Mouse (Mus musculus) erythroblast, adult 5-6 weeks (primary cell): ENCODE data around the gene Cntnap4. TPM values are rescaled to one million over a fixed set of nuclear protein-coding genes. Genes with fewer than 3 reads are reported as not detected.
"Not testable (repeated sequence)": the region's sequence is repeated elsewhere in the genome, so short reads cannot be mapped to it uniquely, and the experiment has no call there.

ENCODE experiments used
- ATAC-seq: replicated peaks from 2 replicates; pipeline ENCODE4 v1.8.0; 2016; ENCODE audit warnings: moderate number of reproducible peaks, mild to moderate bottlenecking, moderate TSS enrichment, inconsistent platforms; ENCODE audit not compliant: poor library complexity, low FRiP score, severe bottlenecking
- total RNA-seq, 2 experiments: library from RNA; stranded (forward) in 1 of 2; stranded (reverse) in 1 of 2; fragments of 150-400 nt in 1 of 2; fragments of 200-764, 138-1000 nt in 1 of 2; gene quantifications; 2 replicates each; pipeline versions ENCODE4 v1.2.3 to v1.2.4; 2015 to 2017; ENCODE audit warnings: low replicate concordance in 2 of 2

Gene Cntnap4
- total RNA-seq, 2 experiments from 2014 or later: not detected

DNA sequence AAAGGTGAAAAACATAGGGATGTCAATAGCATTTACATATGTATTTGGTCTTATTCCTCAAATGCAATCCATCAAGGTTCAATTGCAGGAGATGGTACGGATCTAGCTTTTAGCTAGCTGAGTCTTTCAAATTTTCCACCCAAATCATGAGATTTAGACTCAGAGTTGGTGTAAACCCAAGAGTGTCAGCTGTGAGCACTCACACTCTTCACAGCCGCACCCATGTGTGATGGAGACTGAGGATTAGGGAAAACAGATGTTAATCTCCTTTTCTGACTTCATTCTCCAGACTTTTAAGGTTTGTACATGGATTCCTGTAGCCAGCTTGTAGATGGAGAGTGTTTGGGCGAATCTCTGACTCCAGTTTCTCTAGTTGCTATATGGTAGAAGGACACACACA lies 147.1 kb downstream of the Cntnap4 start:
- no peak for ATAC-seq

DNA sequence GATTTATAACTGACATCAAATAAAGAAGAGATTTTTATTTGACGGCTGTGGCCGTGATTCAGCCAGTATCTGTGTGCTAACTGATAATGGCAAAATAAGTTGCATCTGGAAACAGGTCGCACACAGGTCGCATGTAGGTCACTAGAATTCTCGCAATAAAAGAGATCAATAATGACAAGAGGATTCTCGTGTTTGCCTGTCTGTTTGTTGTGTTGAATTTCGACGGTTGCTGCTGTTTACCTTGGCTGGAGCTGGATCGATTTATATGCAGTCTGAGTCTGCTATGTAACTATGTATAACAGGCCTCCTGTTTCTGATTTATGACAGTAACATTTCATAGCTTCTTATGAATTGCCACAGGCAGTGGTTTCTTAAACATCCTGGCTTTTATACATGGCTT lies 155.1 kb downstream of the Cntnap4 start:
- no peak for ATAC-seq

DNA sequence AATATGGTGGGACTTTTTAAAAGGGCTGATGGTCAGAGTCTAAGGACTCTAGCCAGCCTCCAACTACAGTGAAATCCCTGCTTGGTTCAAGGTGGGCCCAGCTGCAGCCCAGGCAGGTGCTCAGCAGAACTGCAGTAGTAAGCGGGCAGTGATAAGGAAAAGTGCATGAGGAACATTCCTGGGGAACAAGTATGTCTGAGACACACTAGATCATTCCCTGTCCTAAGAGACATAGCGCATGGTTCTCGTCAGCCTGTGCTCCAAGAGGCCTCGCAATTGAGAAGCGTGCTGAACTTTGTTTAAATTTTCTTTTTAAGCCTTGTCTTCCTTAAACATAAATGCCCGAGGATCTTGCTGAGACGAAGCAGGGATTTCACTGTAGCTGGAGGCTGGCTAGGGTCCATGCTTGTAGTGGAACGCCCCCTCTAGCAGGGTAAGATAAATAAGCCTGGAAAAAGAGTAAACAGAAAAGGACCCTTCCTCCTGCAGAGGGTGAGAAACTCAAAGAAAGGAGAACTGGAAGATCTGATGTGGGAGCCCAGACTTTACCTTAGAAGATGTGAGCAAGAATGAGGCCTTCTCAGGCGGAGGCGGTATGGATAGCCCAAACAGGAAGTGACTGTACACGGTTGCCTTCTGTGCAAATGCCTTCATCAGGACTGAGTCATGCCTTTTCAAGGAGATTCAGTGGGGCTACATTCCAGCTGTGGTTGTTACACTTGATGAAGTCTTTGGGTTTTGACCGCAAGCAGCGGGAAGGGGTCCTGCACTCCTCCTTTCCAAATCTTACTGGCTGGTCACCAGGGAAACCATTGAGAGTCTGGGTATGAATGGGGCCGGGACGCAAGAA lies 161.0 kb downstream of the Cntnap4 start:
- no peak for ATAC-seq

DNA sequence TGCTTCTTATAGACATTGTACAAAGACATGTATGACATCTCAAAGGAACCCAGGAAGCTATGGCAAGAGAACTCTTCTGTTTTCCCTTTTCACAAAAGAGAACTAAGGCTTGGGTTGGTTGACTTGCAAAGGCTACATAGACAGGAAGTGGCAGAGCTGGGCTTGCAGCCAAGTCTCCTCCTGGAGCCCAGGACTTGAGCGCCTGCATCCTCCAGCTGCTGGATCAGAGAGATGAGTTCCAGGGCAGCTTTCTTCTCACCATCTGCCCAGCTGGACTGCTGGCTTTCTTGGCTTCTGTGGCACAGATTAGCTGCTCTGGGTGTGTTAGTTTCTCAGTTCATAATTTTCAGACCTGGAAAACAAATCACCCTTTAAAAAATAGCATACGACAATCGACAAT lies 165.7 kb downstream of the Cntnap4 start:
- no peak for ATAC-seq

DNA sequence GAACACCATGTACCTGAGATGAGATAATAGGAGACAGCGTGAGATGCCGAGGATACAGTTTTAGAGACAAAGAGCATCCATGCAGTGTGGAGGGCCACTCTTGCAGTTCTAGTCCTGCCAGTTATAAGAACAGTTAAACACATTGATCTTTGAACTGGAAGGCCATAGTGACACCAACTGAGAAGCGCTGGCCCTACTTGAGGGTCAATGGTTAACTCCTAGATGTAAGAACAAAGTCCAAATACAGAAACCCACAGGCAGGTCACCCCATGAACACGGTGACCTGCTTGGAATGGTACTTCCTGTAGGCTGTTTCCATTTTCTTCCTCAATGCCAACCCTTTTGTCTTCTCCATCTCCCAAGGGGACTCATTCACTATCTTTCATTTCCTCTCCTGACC lies 173.5 kb downstream of the Cntnap4 start:
- no peak for ATAC-seq

DNA sequence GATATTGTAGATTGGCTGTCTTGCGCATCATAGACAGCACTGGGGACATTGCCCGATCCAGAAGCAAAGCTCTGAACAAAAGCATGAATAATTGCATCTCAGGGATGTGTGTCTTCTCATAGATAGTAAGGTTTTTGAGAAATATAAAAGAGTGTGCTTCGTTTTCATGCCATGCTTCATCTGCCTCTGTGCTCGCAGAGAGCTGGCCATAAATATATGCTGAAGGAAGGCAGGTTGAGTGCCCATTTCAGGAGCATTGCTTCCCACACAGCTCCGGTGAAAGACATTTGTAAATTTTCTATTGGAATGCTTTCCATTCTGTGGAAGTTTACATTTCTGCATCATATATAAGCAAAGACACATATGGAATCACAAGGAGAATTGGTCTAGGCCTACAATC lies 177.5 kb downstream of the Cntnap4 start:
- ATAC-seq: no peak

DNA sequence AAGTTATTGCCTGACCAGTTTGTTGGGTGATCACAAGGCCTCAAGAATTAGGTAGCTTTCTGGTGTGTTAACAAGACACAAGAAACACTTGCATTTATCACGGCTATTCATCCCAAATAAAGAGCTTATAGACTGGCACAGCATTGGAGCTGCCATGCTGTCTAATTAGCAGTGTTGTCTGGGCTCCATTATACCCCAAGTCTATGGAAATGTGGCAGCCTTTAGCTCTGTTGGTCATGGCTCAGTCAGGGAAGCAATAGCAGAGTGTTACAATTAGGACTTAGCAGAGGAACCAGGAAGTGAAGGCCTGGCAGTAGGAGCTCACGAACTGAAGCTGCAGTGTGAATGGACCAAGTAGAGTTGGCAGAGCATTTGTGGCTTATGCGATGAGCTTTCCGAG lies 185.3 kb downstream of the Cntnap4 start:
- no peak for ATAC-seq

DNA sequence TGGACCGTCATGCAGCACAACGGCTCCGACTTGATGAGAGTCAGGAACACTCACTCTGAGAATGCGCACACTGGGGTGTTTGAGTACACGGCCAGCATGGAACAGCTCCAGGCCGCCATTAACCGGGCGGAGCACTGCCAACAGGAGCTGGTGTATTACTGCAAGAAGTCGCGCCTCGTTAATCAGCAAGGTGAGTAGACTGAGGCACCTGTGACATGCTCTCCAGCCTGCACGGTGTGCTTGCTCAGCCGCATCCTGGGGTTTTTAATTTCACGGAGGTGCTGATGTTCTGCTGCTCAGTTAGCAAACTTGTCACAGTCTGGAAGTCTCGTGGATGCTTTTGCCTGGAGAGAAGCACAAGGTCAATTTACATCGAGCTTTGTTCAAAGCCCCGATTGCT lies 233.2 kb downstream of the Cntnap4 start:
- ATAC-seq: no peak

DNA sequence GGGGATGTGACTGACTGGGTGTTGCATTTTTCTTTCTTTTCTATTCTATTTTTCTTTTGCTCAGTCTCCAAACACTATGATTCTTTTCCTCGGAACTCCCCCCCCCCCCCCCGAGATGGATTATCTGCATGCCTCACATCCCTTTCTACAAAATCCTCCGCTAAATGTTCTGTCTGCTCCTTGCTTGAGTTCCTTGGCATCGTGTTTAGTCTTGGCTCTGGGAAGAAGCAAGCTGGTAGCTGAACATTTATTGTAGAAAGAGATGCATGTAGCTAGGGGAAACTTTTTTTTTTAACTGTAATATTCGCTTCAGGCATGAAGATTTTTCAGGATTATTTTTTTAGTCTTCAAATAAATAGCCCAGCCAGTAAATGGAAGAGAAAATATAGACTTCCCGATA lies 239.5 kb downstream of the Cntnap4 start:
- ATAC-seq: no peak

DNA sequence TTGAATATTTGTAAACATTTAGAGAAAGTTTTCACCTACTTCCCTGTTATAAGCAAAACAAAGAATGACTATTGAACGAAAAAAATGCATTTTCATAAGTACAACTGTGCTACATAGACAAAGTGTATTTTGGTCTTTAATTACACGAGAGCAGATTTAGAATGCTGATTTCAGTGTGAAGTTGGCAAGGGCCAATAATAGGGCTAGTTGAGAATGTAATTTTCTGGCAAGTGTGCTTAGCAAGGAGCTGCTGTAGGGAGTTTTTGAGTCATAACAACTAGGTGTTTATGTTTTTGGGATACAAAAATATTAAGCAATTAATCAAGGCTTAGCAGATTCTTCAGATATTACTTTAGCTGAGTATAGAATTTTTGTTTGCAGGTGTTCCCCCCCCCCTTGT lies 271.2 kb downstream of the Cntnap4 start:
- ATAC-seq: no peak

DNA sequence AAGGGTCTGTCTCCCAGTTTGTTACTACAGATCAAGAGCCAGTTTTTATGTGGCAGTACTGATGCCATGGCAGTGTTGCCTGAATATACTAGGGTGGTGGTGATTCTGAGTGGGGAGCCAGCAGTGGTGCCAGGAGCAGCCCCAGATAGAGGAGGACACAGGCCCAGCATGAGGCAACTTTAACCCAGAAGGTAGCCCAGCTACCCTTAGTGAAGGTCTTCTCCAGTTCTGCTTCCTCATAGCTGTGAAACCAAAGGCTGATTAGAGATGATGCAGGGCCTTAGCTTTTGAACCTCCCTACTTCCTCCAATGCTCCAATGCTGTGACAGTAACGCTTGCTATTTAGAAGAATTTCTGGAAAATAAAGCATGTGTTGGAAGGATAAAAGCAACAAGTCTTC lies 279.7 kb downstream of the Cntnap4 start:
- ATAC-seq: not testable (repeated sequence)

DNA sequence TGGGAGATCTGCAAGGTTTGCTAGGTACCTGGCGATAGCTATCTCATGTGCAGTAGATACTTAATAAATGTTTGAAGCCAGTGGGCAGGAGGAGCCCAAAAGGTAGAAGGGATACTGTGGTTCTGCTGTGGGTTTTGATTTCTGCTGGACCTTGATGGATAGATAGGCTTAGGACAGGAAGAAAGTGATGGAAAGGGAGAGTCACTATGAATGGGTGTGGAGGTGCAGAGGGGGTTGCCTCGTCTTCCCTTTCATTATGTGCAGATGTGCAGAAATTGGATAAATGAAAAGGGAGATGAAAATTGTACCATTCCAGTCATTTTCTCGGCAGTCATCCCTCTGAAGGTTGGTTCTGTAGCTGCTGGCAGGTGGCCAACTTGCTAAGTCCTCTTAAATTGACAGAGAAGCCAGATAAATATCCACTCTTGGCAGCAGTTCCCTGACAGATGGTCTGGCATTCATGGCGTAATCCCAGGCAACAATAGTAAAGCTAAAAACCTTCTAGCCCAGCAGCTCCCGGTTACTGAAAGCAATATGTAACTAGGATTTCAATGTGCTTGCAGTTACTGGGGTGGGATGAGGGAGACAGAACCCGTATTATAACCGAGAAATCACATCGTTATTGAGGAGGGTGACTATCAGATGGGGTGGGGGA lies 336.7 kb downstream of the Cntnap4 start:
- no peak for ATAC-seq

DNA sequence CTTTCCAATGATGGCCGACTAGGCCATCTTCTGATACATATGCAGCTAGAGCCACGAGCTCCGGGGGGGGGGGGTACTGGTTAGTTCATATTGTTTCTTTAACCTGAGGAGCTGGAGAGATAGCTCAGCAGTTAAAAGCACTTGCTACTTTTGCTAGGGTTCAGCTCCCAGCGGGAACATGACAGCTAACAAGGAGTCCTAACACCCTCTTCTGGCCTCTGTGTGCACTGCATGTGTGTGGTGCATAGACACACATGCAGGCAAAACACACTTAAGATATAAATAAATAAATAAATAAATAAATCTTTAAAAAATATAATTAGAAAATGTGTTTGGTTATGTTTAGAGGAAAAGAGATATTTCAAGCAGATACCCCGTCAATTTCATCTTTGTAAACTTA lies 339.7 kb downstream of the Cntnap4 start:
- no peak for ATAC-seq

DNA sequence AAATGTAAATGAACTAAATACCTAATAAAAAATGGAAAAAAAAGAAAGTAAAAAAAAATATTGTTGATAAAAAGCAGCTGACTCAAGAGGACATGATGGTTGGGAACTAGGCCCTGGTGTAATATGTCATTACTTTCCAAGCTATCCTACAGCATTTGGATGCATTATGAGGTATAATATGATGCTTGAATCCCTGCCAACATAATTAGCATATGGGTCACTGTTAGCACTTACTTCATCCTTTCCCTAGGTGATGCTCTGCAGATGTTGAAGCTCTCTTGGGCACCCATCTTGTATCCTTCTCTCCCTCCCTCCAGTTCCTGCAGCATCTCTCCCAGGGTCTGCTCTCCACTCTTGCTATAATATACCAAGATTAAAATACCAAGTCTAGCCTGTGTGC lies 341.6 kb downstream of the Cntnap4 start:
- ATAC-seq: no peak

DNA sequence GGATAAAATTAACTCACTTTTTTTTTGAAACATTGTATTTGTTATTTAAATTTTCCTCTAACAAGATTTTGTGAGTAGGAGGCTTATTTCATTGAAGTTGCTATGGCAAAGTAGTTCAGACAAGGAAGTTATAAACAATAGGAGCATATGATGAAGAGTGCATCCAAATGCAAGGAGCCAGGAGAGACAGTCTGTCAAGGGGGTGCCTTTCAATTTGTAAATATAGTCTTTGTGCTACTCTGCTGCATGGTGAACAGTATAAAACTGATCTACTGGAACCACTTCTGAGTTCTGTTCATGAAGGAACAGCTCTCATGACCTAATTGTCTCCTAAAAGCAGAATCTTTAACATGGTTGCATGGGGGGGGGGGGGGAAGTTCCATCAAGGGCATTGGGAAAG lies 352.3 kb downstream of the Cntnap4 start:
- no peak for ATAC-seq

DNA sequence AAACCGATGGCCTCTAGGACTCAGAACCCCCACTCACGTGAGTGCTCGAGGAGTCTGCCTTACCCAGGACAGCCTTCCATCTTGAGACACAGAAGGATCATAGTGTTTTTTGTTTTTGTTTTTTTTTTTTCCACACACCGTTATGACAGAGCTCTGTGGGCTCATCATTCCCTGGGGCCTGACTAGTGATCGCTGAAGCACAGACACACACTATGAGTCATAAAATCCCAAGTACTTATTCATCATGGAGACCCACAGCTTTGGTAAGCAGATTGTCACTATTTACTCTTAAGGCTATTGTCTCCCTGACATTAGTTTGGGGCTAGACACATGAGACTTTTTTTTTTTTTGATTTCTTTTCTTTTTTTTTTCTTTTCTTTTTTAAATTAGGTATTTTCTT lies 352.9 kb downstream of the Cntnap4 start:
- no peak for ATAC-seq
